Mouse (Mus musculus): ENCODE data around the gene Twf2. TPM values are rescaled to one million over a fixed set of nuclear protein-coding genes. Genes with fewer than 3 reads are reported as not detected.

Gene Twf2
- total and polyA plus RNA-seq, 3 experiments, result 182 to 251 (median 219) TPM

DNA sequence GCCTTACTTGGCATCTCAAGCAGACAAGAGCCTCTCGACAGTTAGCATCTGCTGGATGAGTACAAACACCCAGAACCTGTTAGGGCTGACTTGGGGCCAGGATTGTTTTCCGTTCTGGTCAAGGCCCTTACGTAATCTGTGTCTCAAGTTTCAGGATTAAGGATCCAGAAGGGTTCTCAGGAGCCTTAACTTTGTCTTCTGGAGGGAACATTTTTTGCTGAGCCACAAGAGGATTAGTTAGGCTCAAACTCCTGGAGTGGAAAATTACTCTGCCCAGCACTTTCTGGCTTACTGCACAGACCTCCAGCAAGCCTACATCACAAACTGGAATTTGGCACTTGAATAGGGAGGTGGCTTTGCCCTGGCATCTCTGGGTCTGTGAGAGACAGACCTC lies 33.9 kb downstream of the Twf2 start:
- Histone ChIP-seq H3K4me1 (ENCODE audit: control insufficient read depth, insufficient read depth, low read length) (peaks cover 4% of the 10 kb centered on the region), H3K36me3 (ENCODE audit: control insufficient read depth, insufficient read depth, low read length) (peaks cover 2% of the 10 kb centered on the region; the same call in 1 of the 2 replicates), H3K9ac (ENCODE audit: low read depth, low read length) (no peak overlapping the region), H3K27ac (no peak overlapping the region; the same call in 1 of the 2 replicates), H3K27me3 (ENCODE audit: control insufficient read depth, insufficient read depth, low read length) (no peaks in the 10 kb centered on the region), H3K79me2 (replicated peaks; ENCODE audit: control insufficient read depth, insufficient read depth, low read length) (no peaks in the 10 kb centered on the region), H3K4me3 (no peak overlapping the region)
- WGBS, result 67% methylated on average over 3 of the region's 3 CpGs
- TF ChIP-seq EP300 (IDR thresholded peaks at IDR 0.05; ENCODE audit: insufficient read depth, low read depth, low read length) (no peak), CTCF (IDR thresholded peaks at IDR 0.05) (no peak), POLR2A (IDR thresholded peaks at IDR 0.05; ENCODE audit: insufficient read depth, low read depth, low read length) (no peak)
- no peak for DNase-seq
- intact Hi-C loops (cut with DNase I), result no loop called here

DNA sequence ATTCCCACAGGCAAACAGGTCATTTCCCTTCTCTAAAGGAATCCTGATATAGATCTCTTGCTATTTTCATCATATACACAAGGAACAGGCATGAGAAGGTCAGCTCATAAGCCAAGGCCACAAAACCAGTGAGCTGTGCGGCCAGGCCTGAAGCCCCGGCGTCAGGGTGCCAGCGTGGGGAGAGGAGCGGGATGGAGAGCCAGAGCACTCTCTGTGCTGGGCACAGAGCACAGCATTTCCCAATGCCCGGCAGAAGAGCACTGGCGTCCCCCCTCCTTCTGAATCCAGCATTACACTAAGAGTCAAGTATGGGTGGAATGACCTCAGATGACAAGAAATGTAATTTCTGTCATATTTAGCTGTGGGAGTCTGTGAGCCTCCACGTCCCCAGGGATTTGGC lies 34.5 kb downstream of the Twf2 start:
- intact Hi-C loops (cut with DNase I), result no loop called here
- no peaks in the 10 kb centered on the region for H3K27me3 ChIP-seq (ENCODE audit: control insufficient read depth, insufficient read depth, low read length)
- no peaks in the 10 kb centered on the region for H3K79me2 ChIP-seq (replicated peaks; ENCODE audit: control insufficient read depth, insufficient read depth, low read length)
- 72% methylated on average over 8 of the region's 8 CpGs for WGBS
- peaks cover 2% of the 10 kb centered on the region; the same call in 1 of the 2 replicates for H3K36me3 ChIP-seq (ENCODE audit: control insufficient read depth, insufficient read depth, low read length)
- peaks cover 4% of the 10 kb centered on the region for H3K4me1 ChIP-seq (ENCODE audit: control insufficient read depth, insufficient read depth, low read length)
- no peak overlapping the region for H3K4me3 ChIP-seq
- no peak overlapping the region for H3K27ac ChIP-seq
- H3K9ac ChIP-seq (ENCODE audit: low read depth, low read length), result no peak overlapping the region
- no peak for TF ChIP-seq EP300 (IDR thresholded peaks at IDR 0.05; ENCODE audit: insufficient read depth, low read depth, low read length)
- TF ChIP-seq POLR2A (IDR thresholded peaks at IDR 0.05; ENCODE audit: insufficient read depth, low read depth, low read length), result no peak
- no peak for TF ChIP-seq CTCF (IDR thresholded peaks at IDR 0.05)
- no peak for DNase-seq

DNA sequence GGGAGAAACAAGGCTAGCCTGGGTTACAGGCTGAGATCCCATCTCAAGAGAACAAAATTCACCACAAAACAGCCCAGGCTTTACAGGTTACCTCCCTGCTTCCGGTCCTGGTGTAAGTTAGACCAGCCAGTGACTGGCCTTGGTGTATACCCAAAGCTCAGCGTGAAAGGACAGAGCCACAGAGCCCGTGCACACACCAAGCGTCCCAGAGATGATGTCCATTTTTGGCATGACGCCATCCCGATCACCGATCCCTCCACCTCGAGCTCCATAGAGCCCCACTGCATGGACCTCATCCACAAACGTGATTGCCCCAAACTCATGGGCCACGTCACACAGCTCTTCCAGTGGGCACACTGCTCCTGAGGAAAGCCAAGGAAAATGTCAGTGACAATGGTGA lies 35.0 kb downstream of the Twf2 start:
- Histone ChIP-seq H3K4me1 (ENCODE audit: control insufficient read depth, insufficient read depth, low read length) (peaks cover 4% of the 10 kb centered on the region), H3K36me3 (ENCODE audit: control insufficient read depth, insufficient read depth, low read length) (peaks cover 2% of the 10 kb centered on the region; the same call in 1 of the 2 replicates), H3K27me3 (ENCODE audit: control insufficient read depth, insufficient read depth, low read length) (no peaks in the 10 kb centered on the region), H3K79me2 (replicated peaks; ENCODE audit: control insufficient read depth, insufficient read depth, low read length) (no peaks in the 10 kb centered on the region), H3K9ac (ENCODE audit: low read depth, low read length) (no peak overlapping the region), H3K27ac (no peak overlapping the region), H3K4me3 (no peak overlapping the region)
- DNase-seq, result no peak
- WGBS, result 87% methylated on average over 10 of the region's 10 CpGs
- intact Hi-C loops (cut with DNase I), result no loop called here
- no peak for TF ChIP-seq CTCF (IDR thresholded peaks at IDR 0.05)
- no peak for TF ChIP-seq EP300 (IDR thresholded peaks at IDR 0.05; ENCODE audit: insufficient read depth, low read depth, low read length)
- TF ChIP-seq POLR2A (IDR thresholded peaks at IDR 0.05; ENCODE audit: insufficient read depth, low read depth, low read length), result no peak

DNA sequence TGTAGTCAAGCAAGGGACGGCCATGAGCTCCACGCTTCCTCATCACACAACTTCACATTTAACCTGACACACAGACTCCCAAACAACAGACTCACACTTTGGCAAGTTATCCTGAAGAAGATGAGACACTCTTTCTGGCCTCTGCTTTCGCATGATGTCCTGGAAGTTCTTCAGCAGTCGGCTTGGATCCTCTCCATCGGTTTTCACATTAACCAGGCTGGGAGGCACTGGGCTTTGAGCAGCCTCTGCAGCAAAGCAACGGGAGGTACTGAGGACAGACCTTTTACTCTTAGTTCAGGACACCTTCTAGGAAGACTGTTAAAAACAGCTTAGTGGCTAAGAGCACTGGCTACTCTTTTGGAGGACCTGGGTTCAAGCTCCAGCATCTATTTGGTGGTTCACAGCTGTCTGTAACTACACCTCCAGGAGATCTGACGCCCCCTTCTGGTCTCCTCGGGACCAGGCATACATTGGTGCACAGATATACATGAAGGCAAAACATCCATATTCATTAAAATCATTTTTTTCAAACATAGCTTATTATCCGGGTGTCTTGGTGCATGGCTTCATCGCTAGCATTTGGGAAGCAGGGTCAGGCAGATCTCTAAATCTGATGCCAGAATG lies 38.7 kb downstream of the Twf2 start:
- intact Hi-C loops (cut with DNase I), result no loop called here
- Histone ChIP-seq H3K27ac (no peak overlapping the region), H3K27me3 (ENCODE audit: control insufficient read depth, insufficient read depth, low read length) (no peaks in the 10 kb centered on the region), H3K79me2 (replicated peaks; ENCODE audit: control insufficient read depth, insufficient read depth, low read length) (no peaks in the 10 kb centered on the region), H3K4me3 (no peak overlapping the region), H3K9ac (ENCODE audit: low read depth, low read length) (no peak overlapping the region), H3K4me1 (ENCODE audit: control insufficient read depth, insufficient read depth, low read length) (peaks cover 1% of the 10 kb centered on the region), H3K36me3 (ENCODE audit: control insufficient read depth, insufficient read depth, low read length) (no peaks in the 10 kb centered on the region)
- no peak for DNase-seq
- 84% methylated on average over 10 of the region's 10 CpGs for WGBS
- no peak for TF ChIP-seq EP300 (IDR thresholded peaks at IDR 0.05; ENCODE audit: insufficient read depth, low read depth, low read length)
- TF ChIP-seq CTCF (IDR thresholded peaks at IDR 0.05), result peak; percentile 18; the same call in 1 of the 2 replicates

DNA sequence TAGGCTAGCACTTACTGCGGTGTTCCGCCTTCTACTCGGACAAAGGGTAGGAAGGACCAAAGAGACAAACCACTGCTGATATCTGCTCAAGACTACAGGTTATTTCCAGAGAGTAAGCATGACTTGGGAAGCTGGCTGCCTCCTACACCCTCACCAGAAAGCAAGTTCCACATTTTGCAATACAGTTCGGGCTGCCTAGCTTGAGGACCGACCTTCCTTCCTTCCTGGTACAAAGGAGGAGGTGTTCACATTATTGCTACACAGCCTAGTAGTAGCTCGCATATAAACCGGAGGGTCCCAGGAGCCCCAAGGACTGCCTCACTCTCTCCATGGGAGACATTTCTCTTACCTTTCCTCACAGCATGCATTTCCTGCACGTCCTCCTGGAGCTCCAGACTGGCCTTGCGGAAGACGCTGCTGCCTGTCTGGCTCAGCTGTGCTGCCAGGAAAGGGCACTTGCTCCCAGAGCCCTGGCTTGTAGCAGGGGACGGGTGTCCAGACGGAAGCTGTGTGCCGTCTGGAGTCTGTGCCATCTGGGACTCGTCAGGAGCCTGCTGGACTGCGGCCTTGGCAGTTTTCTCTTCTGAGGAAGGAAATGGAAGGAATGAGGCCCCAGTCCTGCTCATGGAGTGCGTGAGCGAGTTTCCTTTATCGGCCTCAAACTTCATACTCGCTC lies 40.0 kb downstream of the Twf2 start:
- no peaks in the 10 kb centered on the region for H3K27me3 ChIP-seq (ENCODE audit: control insufficient read depth, insufficient read depth, low read length)
- WGBS, result 39% methylated on average over 19 of the region's 19 CpGs
- H3K9ac ChIP-seq (ENCODE audit: low read depth, low read length), result no peak overlapping the region
- TF ChIP-seq CTCF (IDR thresholded peaks at IDR 0.05) (no peak), POLR2A (IDR thresholded peaks at IDR 0.05; ENCODE audit: insufficient read depth, low read depth, low read length) (no peak), EP300 (IDR thresholded peaks at IDR 0.05; ENCODE audit: insufficient read depth, low read depth, low read length) (no peak)
- no peak overlapping the region for H3K4me3 ChIP-seq
- intact Hi-C loops (cut with DNase I), result no loop called here
- peaks cover 3% of the 10 kb centered on the region for H3K4me1 ChIP-seq (ENCODE audit: control insufficient read depth, insufficient read depth, low read length)
- peak overlapping the region; percentile 36 for H3K27ac ChIP-seq
- H3K79me2 ChIP-seq (replicated peaks; ENCODE audit: control insufficient read depth, insufficient read depth, low read length), result peaks cover 2% of the 10 kb centered on the region; the same call in 1 of the 2 replicates
- DNase-seq, result peak; percentile 58 to 64
- H3K36me3 ChIP-seq (ENCODE audit: control insufficient read depth, insufficient read depth, low read length), result no peaks in the 10 kb centered on the region

DNA sequence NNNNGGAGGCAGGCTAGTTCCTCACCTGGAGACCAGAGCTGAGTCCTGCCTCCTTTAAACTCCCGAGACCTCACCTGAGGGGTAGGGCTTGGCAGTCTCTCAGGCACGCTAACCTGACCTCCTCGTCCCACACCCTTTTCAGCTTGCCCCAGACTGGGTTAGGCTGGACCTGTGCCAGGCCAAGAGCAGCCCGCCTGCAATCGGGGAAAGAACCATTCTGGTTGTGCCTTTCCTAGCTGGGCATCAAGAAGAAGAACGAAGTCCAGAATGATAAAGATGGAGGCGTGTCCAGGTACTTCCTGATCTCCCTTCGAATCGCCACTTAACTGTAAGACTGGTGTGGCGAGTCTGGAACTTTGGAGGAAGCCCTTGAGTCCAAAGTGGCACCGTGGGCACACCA lies 46.6 kb downstream of the Twf2 start:
- DNase-seq, result no peak
- Histone ChIP-seq H3K4me1 (ENCODE audit: control insufficient read depth, insufficient read depth, low read length) (peaks cover 6% of the 10 kb centered on the region), H3K4me3 (no peak overlapping the region), H3K79me2 (replicated peaks; ENCODE audit: control insufficient read depth, insufficient read depth, low read length) (peaks cover 2% of the 10 kb centered on the region; the same call in 1 of the 2 replicates), H3K9ac (ENCODE audit: low read depth, low read length) (no peak overlapping the region), H3K27me3 (ENCODE audit: control insufficient read depth, insufficient read depth, low read length) (no peaks in the 10 kb centered on the region), H3K27ac (no peak overlapping the region), H3K36me3 (ENCODE audit: control insufficient read depth, insufficient read depth, low read length) (no peaks in the 10 kb centered on the region)
- intact Hi-C loops (cut with DNase I), result no loop called here
- TF ChIP-seq POLR2A (IDR thresholded peaks at IDR 0.05; ENCODE audit: insufficient read depth, low read depth, low read length) (no peak), EP300 (IDR thresholded peaks at IDR 0.05; ENCODE audit: insufficient read depth, low read depth, low read length) (no peak), CTCF (IDR thresholded peaks at IDR 0.05) (no peak)
- WGBS, result 82% methylated on average over 11 of the region's 11 CpGs
